Mouse (Mus musculus) forebrain, embryonic 14.5 days (tissue): ENCODE results near the gene Smurf1. TPM values are rescaled to one million over a fixed set of nuclear protein-coding genes. Genes with fewer than 3 reads are reported as not detected.

Experiments used
- ATAC-seq: fragments of 200-750 bp; cut with Nextera tagmentation; 2 replicates; pipeline ENCODE4 v1.8.0; 2017; ENCODE audit warnings: mild to moderate bottlenecking, moderate library complexity
- DNase-seq: peaks from one replicate; pipeline ENCODE4 v3.0.0-alpha.2; 2015; ENCODE audit warnings: low spot score
- H3K27ac ChIP-seq: fragments of 300-500 bp; sonication (generic); 2 replicates; pipeline ENCODE4 v1.5.1; 2014; ENCODE audit warnings: low read depth, mild to moderate bottlenecking, control low read depth, low read length, moderate library complexity
- H3K27me3 ChIP-seq: fragments of 300-500 bp; sonication (generic); replicated peaks from 2 replicates; pipeline ENCODE4 v1.6.1; 2014; ENCODE audit warnings: low read length, control low read depth, mixed read lengths; ENCODE audit not compliant: control insufficient read depth, insufficient read depth
- H3K36me3 ChIP-seq: fragments of 300-500 bp; sonication (generic); 2 replicates; pipeline ENCODE4 v1.6.1; 2014; ENCODE audit warnings: low read length, control low read depth; ENCODE audit not compliant: control insufficient read depth, insufficient read depth
- H3K4me1 ChIP-seq: fragments of 300-500 bp; sonication (generic); 2 replicates; pipeline ENCODE4 v1.6.1; 2014; ENCODE audit warnings: antibody characterized with exemption, low read length, control low read depth; ENCODE audit not compliant: control insufficient read depth, insufficient read depth
- H3K4me2 ChIP-seq: fragments of 300-500 bp; sonication (generic); 2 replicates; pipeline ENCODE4 v1.6.1; 2014; ENCODE audit warnings: mild to moderate bottlenecking, control low read depth, low read length
- H3K4me3 ChIP-seq: fragments of 300-500 bp; sonication (generic); 2 replicates; pipeline ENCODE4 v1.5.1; 2014; ENCODE audit warnings: low read depth, low read length, control low read depth
- H3K9ac ChIP-seq: fragments of 300-500 bp; sonication (generic); 2 replicates; pipeline ENCODE4 v1.6.1; 2014; ENCODE audit warnings: mild to moderate bottlenecking, low read length, control low read depth, moderate library complexity
- H3K9me3 ChIP-seq: fragments of 300-500 bp; sonication (generic); replicated peaks from 2 replicates; pipeline ENCODE4 v1.6.1; 2016; ENCODE audit warnings: low read length, control low read depth, mixed read lengths; ENCODE audit not compliant: control insufficient read depth
- WGBS: fragments of 180-500 bp; shearing (Covaris S2); extraction: QIAGEN DNeasy Blood & Tissue Kit; methylation state at CpG from one replicate; pipeline ENCODE4 v1.1.7; 2014; 5-methylcytosine and 5-hydroxymethylcytosine counted together
- polyA plus RNA-seq: library from polyadenylated mRNA; unstranded; fragments of >200 nt; fragmentation: Nextera tagmentation; extraction: Ambion mirVana; gene quantifications from 2 replicates; pipeline ENCODE4 v1.2.1, GENCODE M21; 2014

Gene Smurf1
- polyA plus RNA-seq, 1 experiment from 2014 or later, result 16.5 TPM

- Histone ChIP-seq H3K27ac (no peak overlapping the region), H3K27me3 (no peaks in the 10 kb centered on the region), H3K36me3 (peaks cover 51% of the 10 kb centered on the region), H3K9ac (no peak overlapping the region), H3K4me1 (no peaks in the 10 kb centered on the region), H3K4me2 (no peak overlapping the region), H3K4me3 (no peak overlapping the region), H3K9me3 (no peaks in the 10 kb centered on the region)
- DNase-seq (no peak), ATAC-seq (no peak)
- 95% methylated on average over 8 of the region's 8 CpGs for whole genome bisulfite sequencing
Measured at GRCm38 (mm10) chr5:144860913-144861312, 104.7 kb downstream of the Smurf1 start.

GRCm38 (mm10) chr5:144859284-144859683 lies 106.4 kb downstream of the Smurf1 start:
- no peak for DNase-seq
- peaks cover 63% of the 10 kb centered on the region for H3K36me3 ChIP-seq

GRCm38 (mm10) chr5:144858527-144858926 lies 107.1 kb downstream of the Smurf1 start:
- DNase-seq, result no peak
- Histone ChIP-seq H3K27me3 (no peaks in the 10 kb centered on the region), H3K9me3 (no peaks in the 10 kb centered on the region), H3K4me3 (no peak overlapping the region), H3K4me2 (no peak overlapping the region), H3K4me1 (no peaks in the 10 kb centered on the region), H3K27ac (no peak overlapping the region), H3K36me3 (peaks cover 71% of the 10 kb centered on the region), H3K9ac (no peak overlapping the region)
- no peak for ATAC-seq
- 93% methylated on average over 15 of the region's 15 CpGs for WGBS

More at GRCm38 (mm10) chr5:144859284-144859683, 106.4 kb downstream of the Smurf1 start:
- Histone ChIP-seq H3K27ac (no peak overlapping the region), H3K4me2 (no peak overlapping the region), H3K4me1 (no peaks in the 10 kb centered on the region), H3K4me3 (no peak overlapping the region), H3K9me3 (no peaks in the 10 kb centered on the region), H3K27me3 (no peaks in the 10 kb centered on the region), H3K9ac (no peak overlapping the region)
- ATAC-seq, result no peak
- WGBS, result 95% methylated on average over 9 of the region's 9 CpGs

DNA sequence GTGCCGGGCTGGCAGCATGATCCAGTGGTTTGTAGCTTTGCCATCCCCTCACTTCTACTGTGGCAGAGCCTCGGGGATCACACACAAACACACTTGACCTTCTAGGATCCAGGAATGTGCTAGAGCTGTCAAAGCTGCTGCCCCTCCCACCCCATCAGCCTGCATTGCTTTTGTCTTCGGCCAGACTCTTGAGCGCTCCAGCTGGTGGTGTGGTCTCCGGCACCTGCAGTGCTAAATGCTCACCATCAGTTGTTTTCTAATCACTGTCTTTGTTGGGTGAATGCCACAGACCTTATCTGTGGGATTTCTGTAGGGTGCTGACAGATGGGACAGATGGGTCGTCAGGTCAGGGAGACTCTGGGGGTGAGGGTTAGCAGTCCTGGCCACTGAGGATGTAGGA lies 109.7 kb downstream of the Smurf1 start:
- WGBS, result 66% methylated on average over 6 of the region's 6 CpGs
- no peaks in the 10 kb centered on the region for H3K9me3 ChIP-seq
- H3K4me2 ChIP-seq, result no peak overlapping the region
- no peak for ATAC-seq
- H3K4me3 ChIP-seq, result no peak overlapping the region
- peaks cover 93% of the 10 kb centered on the region for H3K36me3 ChIP-seq
- H3K27ac ChIP-seq, result no peak overlapping the region
- no peaks in the 10 kb centered on the region for H3K4me1 ChIP-seq
- DNase-seq, result no peak
- H3K27me3 ChIP-seq, result no peaks in the 10 kb centered on the region
- H3K9ac ChIP-seq, result no peak overlapping the region

DNA sequence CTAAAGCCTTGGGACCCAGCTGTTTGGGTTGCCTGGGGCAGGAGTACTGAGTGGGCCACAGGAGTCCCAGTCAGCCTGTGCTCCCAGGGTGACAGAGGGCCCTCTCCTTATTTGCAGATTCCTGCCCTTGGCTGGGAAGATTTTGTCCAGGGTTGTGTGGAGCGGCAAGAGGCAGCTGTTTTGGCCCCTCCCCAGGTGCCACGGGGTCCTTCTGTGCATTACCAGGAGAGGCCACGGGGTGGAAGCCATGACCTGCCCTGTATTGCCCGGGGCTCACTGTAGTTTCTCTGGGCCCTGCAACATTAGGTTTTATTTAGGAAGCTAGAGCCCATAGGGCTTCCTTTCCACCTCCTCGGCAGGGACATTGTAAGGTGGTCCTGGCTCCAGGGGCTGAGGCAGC lies 111.7 kb downstream of the Smurf1 start:
- WGBS, result 90% methylated on average over 5 of the region's 5 CpGs
- ATAC-seq (no peak), DNase-seq (no peak)
- Histone ChIP-seq H3K36me3 (peaks cover 92% of the 10 kb centered on the region), H3K4me1 (no peaks in the 10 kb centered on the region), H3K27me3 (no peaks in the 10 kb centered on the region), H3K4me2 (no peak overlapping the region), H3K27ac (no peak overlapping the region), H3K9ac (no peak overlapping the region), H3K4me3 (no peak overlapping the region), H3K9me3 (no peaks in the 10 kb centered on the region)

DNA sequence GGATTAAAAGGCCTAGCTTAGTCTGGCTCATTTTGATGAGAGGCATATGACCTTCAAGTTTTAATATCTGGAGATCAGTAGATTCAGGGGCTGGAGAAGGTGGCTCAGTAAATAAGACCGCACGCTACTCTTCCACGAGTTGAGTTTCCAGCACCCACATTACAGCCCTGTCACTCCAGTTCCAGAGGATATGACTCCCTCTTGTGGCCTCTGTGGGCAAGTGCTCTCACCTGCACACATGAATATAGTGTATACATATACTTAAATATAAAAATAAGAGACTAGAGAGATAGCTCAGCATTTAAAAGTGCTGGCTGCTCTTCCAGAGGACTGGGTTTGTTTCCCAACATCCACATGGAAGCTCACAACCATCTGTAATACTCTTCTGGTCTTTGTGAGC lies 113.8 kb downstream of the Smurf1 start:
- WGBS, result 96% methylated on average over 3 of the region's 3 CpGs
- no peak overlapping the region for H3K4me2 ChIP-seq
- no peaks in the 10 kb centered on the region for H3K4me1 ChIP-seq
- H3K9me3 ChIP-seq, result no peaks in the 10 kb centered on the region
- ATAC-seq (no peak), DNase-seq (no peak)
- H3K27ac ChIP-seq, result no peak overlapping the region
- H3K36me3 ChIP-seq, result peaks cover 94% of the 10 kb centered on the region
- no peak overlapping the region for H3K9ac ChIP-seq
- H3K27me3 ChIP-seq, result no peaks in the 10 kb centered on the region
- no peak overlapping the region for H3K4me3 ChIP-seq

DNA sequence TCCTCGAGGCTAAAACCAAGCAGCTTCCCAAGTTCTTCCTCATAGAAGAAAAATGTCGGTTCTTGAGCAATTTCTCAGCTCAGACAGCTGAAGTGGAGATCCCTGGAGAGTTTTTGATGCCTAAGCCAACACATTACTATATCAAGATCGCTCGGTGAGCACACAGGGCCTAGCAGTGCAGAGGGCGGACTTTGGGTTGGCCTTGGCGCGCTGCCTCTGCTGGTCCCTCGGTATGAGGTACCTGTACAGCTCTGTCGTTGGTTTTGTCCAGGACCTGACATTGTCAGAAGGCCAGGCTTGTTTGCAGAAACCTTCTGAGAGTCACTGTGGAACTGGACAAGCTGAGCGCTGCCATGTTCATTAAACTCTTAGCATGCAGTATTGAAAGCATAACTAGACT lies 115.7 kb downstream of the Smurf1 start:
- no peak for DNase-seq
- 95% methylated on average over 10 of the region's 10 CpGs for WGBS
- H3K9ac ChIP-seq, result no peak overlapping the region
- H3K9me3 ChIP-seq, result no peaks in the 10 kb centered on the region
- H3K27ac ChIP-seq, result no peak overlapping the region
- no peaks in the 10 kb centered on the region for H3K27me3 ChIP-seq
- peaks cover 99% of the 10 kb centered on the region for H3K36me3 ChIP-seq
- no peak overlapping the region for H3K4me3 ChIP-seq
- no peaks in the 10 kb centered on the region for H3K4me1 ChIP-seq
- H3K4me2 ChIP-seq, result no peak overlapping the region
- no peak for ATAC-seq

DNA sequence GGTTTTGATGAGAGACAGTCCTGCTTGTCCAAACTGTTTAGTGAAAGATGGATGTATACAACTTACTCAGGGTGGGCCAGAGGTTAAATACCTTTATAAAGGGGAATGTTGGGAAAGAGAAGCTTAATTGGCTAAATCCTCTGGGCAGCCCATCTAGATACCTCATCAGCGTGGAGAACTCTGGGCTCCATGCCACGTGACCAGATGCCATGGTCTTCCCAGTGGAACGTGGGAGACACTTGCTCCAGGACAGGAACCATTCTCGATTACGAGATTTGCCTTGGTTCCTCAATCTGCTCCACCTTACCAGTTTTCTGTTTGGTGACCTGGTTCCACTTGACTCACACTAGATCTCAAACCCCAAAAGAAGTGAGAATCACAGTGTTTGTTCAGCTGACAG lies 116.9 kb downstream of the Smurf1 start:
- H3K9me3 ChIP-seq, result no peaks in the 10 kb centered on the region
- peaks cover 99% of the 10 kb centered on the region for H3K36me3 ChIP-seq
- DNase-seq (peak; percentile 17), ATAC-seq (no peak)
- H3K4me3 ChIP-seq, result no peak overlapping the region
- no peaks in the 10 kb centered on the region for H3K4me1 ChIP-seq
- no peak overlapping the region for H3K27ac ChIP-seq
- no peaks in the 10 kb centered on the region for H3K27me3 ChIP-seq
- WGBS, result 70% methylated on average over 5 of the region's 5 CpGs
- no peak overlapping the region for H3K9ac ChIP-seq
- H3K4me2 ChIP-seq, result no peak overlapping the region

GRCm38 (mm10) chr5:144845352-144845751 lies 120.3 kb downstream of the Smurf1 start:
- no peak overlapping the region for H3K27ac ChIP-seq
- no peaks in the 10 kb centered on the region for H3K4me1 ChIP-seq
- H3K9ac ChIP-seq, result no peak overlapping the region
- DNase-seq (no peak), ATAC-seq (no peak)
- WGBS, result 94% methylated on average over 20 of the region's 20 CpGs
- no peak overlapping the region for H3K4me3 ChIP-seq
- no peaks in the 10 kb centered on the region for H3K27me3 ChIP-seq
- peaks cover 100% of the 10 kb centered on the region for H3K36me3 ChIP-seq
- H3K9me3 ChIP-seq, result no peaks in the 10 kb centered on the region
- no peak overlapping the region for H3K4me2 ChIP-seq
